Mouse (Mus musculus) heart, embryonic 11.5 days (tissue): ENCODE results near the gene Gtpbp2. TPM values are rescaled to one million over a fixed set of nuclear protein-coding genes. Genes with fewer than 3 reads are reported as not detected.

Experiments
- ATAC-seq: fragments of 200-750 bp; cut with Nextera tagmentation; replicated peaks from 2 replicates; pipeline ENCODE4 v1.8.0; 2017; ENCODE audit warnings: moderate library complexity; ENCODE audit not compliant: insufficient number of reproducible peaks, low FRiP score, low TSS enrichment
- H3K27ac ChIP-seq: fragments of 300-500 bp; sonication (generic); 2 replicates; pipeline ENCODE4 v1.5.1; 2014; ENCODE audit warnings: mild to moderate bottlenecking, low read depth, low read length
- H3K27me3 ChIP-seq: fragments of 300-500 bp; sonication (generic); 2 replicates; pipeline ENCODE4 v1.6.1; 2014; ENCODE audit warnings: mild to moderate bottlenecking, low read length, mixed read lengths; ENCODE audit not compliant: control insufficient read depth, insufficient read depth
- H3K36me3 ChIP-seq: fragments of 300-500 bp; sonication (generic); 2 replicates; pipeline ENCODE4 v1.6.1; 2014; ENCODE audit warnings: mild to moderate bottlenecking, low read length, moderate library complexity, mixed read lengths; ENCODE audit not compliant: control insufficient read depth, insufficient read depth
- H3K4me1 ChIP-seq: fragments of 300-500 bp; sonication (generic); 2 replicates; pipeline ENCODE4 v1.6.1; 2014; ENCODE audit warnings: low read length; ENCODE audit not compliant: control insufficient read depth, insufficient read depth
- H3K4me2 ChIP-seq: fragments of 300-500 bp; sonication (generic); 2 replicates; pipeline ENCODE4 v1.6.1; 2014; ENCODE audit warnings: mild to moderate bottlenecking, moderate library complexity
- H3K4me3 ChIP-seq: fragments of 300-500 bp; sonication (generic); 2 replicates; pipeline ENCODE4 v1.5.1; 2014; ENCODE audit warnings: low read depth, low read length
- H3K9ac ChIP-seq: fragments of 300-500 bp; sonication (generic); 2 replicates; pipeline ENCODE4 v1.6.1; 2014; ENCODE audit warnings: mild to moderate bottlenecking, low read depth, low read length, moderate library complexity
- H3K9me3 ChIP-seq: fragments of 300-500 bp; sonication (generic); replicated peaks from 2 replicates; pipeline ENCODE4 v1.6.1; 2016; ENCODE audit warnings: low read length; ENCODE audit not compliant: control insufficient read depth
- WGBS: fragments of 180-500 bp; shearing (Covaris S2); extraction: QIAGEN DNeasy Blood & Tissue Kit; methylation state at CpG from one replicate; pipeline ENCODE4 v1.1.7; 2014; ENCODE audit not compliant: insufficient replicate concordance; 5-methylcytosine and 5-hydroxymethylcytosine counted together
- polyA plus RNA-seq: library from polyadenylated mRNA; unstranded; fragments of >200 nt; fragmentation: Nextera tagmentation; extraction: Ambion mirVana; gene quantifications from 2 replicates; pipeline ENCODE4 v1.2.1, GENCODE M21; 2014

Gene Gtpbp2
- 24.9 and 28.6 TPM in 2 replicates for polyA plus RNA-seq

DNA sequence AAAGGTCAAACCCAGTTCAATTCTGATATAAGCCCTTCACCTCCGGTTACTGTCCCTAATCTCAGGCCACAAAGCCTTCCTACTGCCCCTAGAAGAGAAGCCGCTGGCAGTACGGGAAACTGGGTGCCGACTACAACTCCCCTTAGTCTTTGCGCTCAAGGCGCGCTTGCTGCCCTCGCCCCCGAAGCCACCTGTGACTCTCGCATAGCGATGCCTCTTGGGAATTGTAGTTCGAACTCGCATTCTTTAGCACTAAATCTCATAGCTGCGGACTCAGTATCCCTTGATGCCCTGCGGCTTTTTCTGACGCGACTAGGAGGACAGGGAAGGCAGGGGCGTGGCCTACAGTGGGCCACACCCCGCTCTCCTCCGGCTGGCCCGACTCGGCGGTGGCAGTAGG is at the start of gene Gtpbp2:
Gtpbp2 (plus strand) TSS at position 347 of the 400 bp plus-strand sequence.
- Histone ChIP-seq H3K4me1 (peaks cover 24% of the 10 kb centered on the region), H3K9me3 (no peaks in the 10 kb centered on the region), H3K9ac (peak within 1 kb of the TSS; percentile 87), H3K4me3 (peak within 1 kb of the TSS; percentile 63), H3K4me2 (peak within 1 kb of the TSS; percentile 84), H3K27me3 (no peaks in the 10 kb centered on the region), H3K27ac (peak within 1 kb of the TSS; percentile 91), H3K36me3 (peaks cover 15% of the 10 kb centered on the region)
- under 1% methylated on average over 23 of the region's 23 CpGs for WGBS
- ATAC-seq, result peak; percentile 87

DNA sequence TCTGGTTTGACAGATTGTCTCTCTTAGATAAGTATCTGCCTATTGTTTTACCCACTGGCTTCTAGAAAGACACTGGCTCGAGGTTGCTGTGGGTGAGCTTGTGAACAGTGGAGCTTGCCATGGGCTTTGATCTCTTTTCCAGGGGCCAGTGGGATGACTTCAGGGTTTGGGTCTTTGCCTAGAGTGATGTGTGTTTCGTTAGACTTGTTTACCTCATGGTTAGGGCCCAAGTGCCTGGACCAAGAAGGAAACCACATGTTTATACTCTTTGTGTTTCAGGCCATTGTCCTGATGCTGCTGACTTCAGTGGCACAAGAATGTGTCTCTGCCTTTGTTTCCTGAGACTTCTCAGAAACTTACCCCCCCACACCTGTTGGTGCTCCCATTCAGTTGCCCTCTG is 45.3 kb upstream of the Gtpbp2 start:
- H3K27me3 ChIP-seq, result no peaks in the 10 kb centered on the region
- ATAC-seq, result no peak
- H3K27ac ChIP-seq, result no peak overlapping the region
- H3K4me1 ChIP-seq, result peaks cover 11% of the 10 kb centered on the region; the same call in 1 of the 2 replicates
- whole genome bisulfite sequencing, result 40% methylated on average over 2 of the region's 2 CpGs
- peaks cover 12% of the 10 kb centered on the region for H3K36me3 ChIP-seq
- H3K9me3 ChIP-seq, result no peaks in the 10 kb centered on the region
- no peak overlapping the region for H3K9ac ChIP-seq
- no peak overlapping the region for H3K4me3 ChIP-seq
- no peak overlapping the region for H3K4me2 ChIP-seq

- Histone ChIP-seq H3K4me2 (no peak overlapping the region), H3K27me3 (no peaks in the 10 kb centered on the region), H3K27ac (no peak overlapping the region), H3K9ac (no peak overlapping the region), H3K9me3 (no peaks in the 10 kb centered on the region), H3K36me3 (peaks cover 12% of the 10 kb centered on the region), H3K4me1 (peaks cover 11% of the 10 kb centered on the region; the same call in 1 of the 2 replicates), H3K4me3 (no peak overlapping the region)
- WGBS, result 84% methylated on average over 11 of the region's 11 CpGs
- no peak for ATAC-seq
Measured at GRCm38 (mm10) chr17:46116138-46116537, 44.7 kb upstream of the Gtpbp2 start.

GRCm38 (mm10) chr17:46116881-46117280 is 44.0 kb upstream of the Gtpbp2 start:
- Histone ChIP-seq H3K4me1 (0 out of 2 replicates have a peak, but pooled peaks cover 6% of the 10 kb centered on the region), H3K27ac (no peak overlapping the region), H3K9me3 (no peaks in the 10 kb centered on the region), H3K27me3 (no peaks in the 10 kb centered on the region), H3K4me2 (no peak overlapping the region), H3K9ac (0 out of 2 replicates have a peak overlapping the region, but pooled peaks have one; percentile 10), H3K4me3 (no peak overlapping the region), H3K36me3 (peaks cover 12% of the 10 kb centered on the region)
- ATAC-seq, result no peak
- WGBS, result 74% methylated on average over 3 of the region's 3 CpGs

- Histone ChIP-seq H3K4me2 (no peak overlapping the region), H3K9me3 (no peaks in the 10 kb centered on the region), H3K27me3 (no peaks in the 10 kb centered on the region), H3K27ac (no peak overlapping the region), H3K36me3 (peaks cover 12% of the 10 kb centered on the region), H3K4me3 (no peak overlapping the region), H3K4me1 (0 out of 2 replicates have a peak, but pooled peaks cover 6% of the 10 kb centered on the region), H3K9ac (no peak overlapping the region)
- no peak for ATAC-seq
- WGBS, result 79% methylated on average over 13 of the region's 13 CpGs
Measured at GRCm38 (mm10) chr17:46117623-46118422, 43.0 kb upstream of the Gtpbp2 start.

DNA sequence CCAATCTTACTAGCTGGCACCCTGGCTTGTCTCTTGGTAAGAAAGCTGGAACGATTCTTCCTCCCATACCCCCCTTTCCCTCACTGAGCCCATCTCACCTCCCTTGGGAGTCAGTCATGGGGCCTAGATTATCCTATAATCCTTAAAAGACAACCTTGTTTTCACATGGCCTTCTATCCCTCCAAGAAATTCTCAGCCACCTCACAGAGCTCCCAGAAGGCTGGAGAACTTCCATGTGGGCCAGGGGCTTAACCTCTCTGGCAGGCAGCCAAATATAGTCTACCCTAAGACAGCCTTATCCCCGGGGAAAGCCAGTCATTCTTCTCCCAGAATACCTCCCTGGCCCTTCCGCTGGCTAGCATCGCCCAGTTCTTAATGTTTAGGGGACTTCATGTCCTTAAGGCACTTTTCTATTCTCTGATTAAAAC is 42.4 kb upstream of the Gtpbp2 start:
- Histone ChIP-seq H3K27me3 (no peaks in the 10 kb centered on the region), H3K9me3 (no peaks in the 10 kb centered on the region), H3K36me3 (peaks cover 17% of the 10 kb centered on the region), H3K27ac (no peak overlapping the region), H3K9ac (no peak overlapping the region), H3K4me3 (no peak overlapping the region), H3K4me2 (no peak overlapping the region), H3K4me1 (0 out of 2 replicates have a peak, but pooled peaks cover 6% of the 10 kb centered on the region)
- 61% methylated on average over 4 of the region's 4 CpGs for WGBS
- ATAC-seq, result no peak

- H3K36me3 ChIP-seq, result peaks cover 24% of the 10 kb centered on the region
- WGBS, result 81% methylated on average over 10 of the region's 10 CpGs
- ATAC-seq, result no peak
- no peak overlapping the region for H3K27ac ChIP-seq
- no peaks in the 10 kb centered on the region for H3K27me3 ChIP-seq
- 0 out of 2 replicates have a peak, but pooled peaks cover 3% of the 10 kb centered on the region for H3K4me1 ChIP-seq
- H3K4me2 ChIP-seq, result no peak overlapping the region
- H3K9me3 ChIP-seq, result no peaks in the 10 kb centered on the region
- no peak overlapping the region for H3K9ac ChIP-seq
- no peak overlapping the region for H3K4me3 ChIP-seq
Measured at GRCm38 (mm10) chr17:46119641-46120040, 41.2 kb upstream of the Gtpbp2 start.

DNA sequence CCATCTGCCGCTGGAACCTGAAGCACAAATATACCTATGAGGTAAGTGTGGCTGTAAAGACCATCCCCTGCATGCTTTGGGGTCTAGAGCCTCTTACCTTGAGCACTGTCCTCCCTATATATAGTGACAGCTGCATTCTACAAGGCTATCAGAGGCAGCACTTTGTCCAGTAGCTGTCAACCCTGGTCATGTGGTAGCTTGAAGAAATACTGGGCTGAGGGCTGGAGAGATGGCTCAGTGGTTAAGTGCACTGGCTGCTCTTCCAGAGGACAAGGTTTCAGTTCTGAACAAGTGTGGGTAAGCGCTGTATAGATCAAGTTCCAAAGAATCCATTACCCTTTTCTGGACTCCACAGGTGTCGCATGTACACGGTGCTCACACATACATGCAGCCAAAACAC is 38.0 kb upstream of the Gtpbp2 start:
- Histone ChIP-seq H3K4me3 (no peak overlapping the region), H3K36me3 (peaks cover 49% of the 10 kb centered on the region), H3K4me2 (no peak overlapping the region), H3K27ac (no peak overlapping the region), H3K4me1 (0 out of 2 replicates have a peak, but pooled peaks cover 3% of the 10 kb centered on the region), H3K27me3 (no peaks in the 10 kb centered on the region), H3K9ac (no peak overlapping the region), H3K9me3 (no peaks in the 10 kb centered on the region)
- 85% methylated on average over 4 of the region's 4 CpGs for WGBS
- no peak for ATAC-seq
